Mouse (Mus musculus) pancreas, adult 10 weeks (tissue): ENCODE measurements around the gene Pcbp3. TPM values are rescaled to one million over a fixed set of nuclear protein-coding genes. Genes with fewer than 3 reads are reported as not detected.

Experiments used
- polyA plus RNA-seq: library from polyadenylated mRNA; stranded (reverse); fragments of 350-450 nt; fragmentation: Illumina TruSeq; extraction: RNeasy Lipid Tissue Mini Kit (QIAGEN cat#74804); gene quantifications from one replicate; pipeline ENCODE4 v1.2.3, GENCODE M21; 2015; ENCODE audit warnings: low read depth, low replicate concordance; ENCODE audit not compliant: insufficient read depth

The Pcbp3 gene
- polyA plus RNA-seq = 8.3 TPM

DNA sequence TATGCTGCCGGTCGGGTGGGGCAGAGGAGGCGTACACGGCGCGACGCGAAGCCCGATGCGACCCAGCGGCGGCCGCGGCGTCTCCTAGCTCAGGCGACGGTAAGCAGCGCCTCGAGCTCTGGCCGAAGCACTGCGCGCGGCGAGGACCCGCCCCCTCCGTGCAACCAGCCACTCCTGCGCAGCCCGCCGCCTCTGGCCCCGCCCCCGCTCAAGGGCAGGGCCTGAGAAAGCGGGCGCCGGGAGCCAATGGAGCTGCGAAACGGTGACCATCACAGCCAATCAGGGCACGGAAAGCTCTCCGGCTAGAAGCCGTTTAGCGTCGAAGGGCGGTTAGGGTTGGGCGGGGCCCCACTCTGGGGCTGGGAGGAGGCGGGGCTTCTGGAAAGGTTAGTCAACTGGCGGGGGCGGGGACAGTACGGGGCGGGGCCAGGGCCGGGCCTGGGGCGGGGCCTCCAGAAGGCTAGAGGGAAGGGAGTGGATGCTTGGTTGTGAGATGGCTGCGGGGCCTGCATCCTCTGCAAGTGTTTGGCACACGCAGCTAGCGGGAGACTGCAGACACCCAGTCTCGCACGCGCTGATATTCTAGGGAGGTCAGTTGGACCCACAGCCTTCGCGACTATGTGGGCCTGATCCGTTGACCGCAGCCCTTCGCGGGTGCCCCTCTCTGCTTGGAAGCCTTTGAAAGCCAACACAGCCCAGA lies at the start of gene Pcbp3:
Gene Pcbp3, minus strand, starts transcription at position 98 of the 700 bp plus-strand sequence.

DNA sequence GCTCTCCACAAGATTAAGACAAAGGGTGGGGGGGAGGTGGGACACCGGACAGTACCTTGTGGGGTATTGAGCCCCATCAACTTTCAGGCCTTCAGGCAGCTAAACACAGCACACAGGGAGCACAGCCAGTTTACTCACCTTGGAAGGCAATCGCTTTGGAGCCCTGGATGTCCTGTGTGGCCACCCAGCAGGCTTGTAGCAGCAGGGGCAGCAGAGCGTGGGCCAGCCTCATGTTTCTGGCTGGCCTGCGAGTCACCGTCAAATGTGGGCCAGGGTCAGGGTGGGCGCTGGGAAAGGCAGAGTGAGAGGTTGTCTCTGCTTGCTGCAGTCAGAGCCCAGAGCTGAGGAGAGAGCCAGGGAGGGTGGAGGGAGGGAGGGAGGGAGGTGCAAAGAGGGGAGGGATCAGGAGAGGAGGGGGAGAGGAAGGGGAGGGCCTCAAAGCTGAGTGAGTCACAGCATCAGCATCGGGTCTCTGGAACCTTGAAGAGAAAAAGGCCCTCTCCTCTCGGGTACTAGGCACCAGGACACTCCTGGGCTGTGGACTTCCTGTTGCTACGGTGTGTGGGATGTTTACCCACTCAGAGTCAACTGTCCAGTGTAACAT lies 235.9 kb downstream of the Pcbp3 start, which contains the start of gene Col6a1:
Gene Col6a1, minus strand, starts transcription at position 487 of the 604 bp plus-strand sequence.

Other genes with a start within 250 kb of the Pcbp3 start
- gene Col6a1, start 235.7 kb downstream of the Pcbp3 start, polyA plus RNA-seq = 35.1 TPM
- 2.3 TPM for gene Slc19a1, start 70.4 kb upstream of the Pcbp3 start, polyA plus RNA-seq
- 10.9 TPM for gene Col18a1, start 204.7 kb upstream of the Pcbp3 start, polyA plus RNA-seq